Mouse (Mus musculus) limb, embryonic 11.5 days (tissue): ENCODE measurements around the gene Pdpr. TPM values are rescaled to one million over a fixed set of nuclear protein-coding genes. Genes with fewer than 3 reads are reported as not detected.

Experiments used
- ATAC-seq: fragments of 200-750 bp; cut with Nextera tagmentation; 2 replicates; pipeline ENCODE4 v1.8.0; 2017; ENCODE audit warnings: low read depth; ENCODE audit not compliant: insufficient number of reproducible peaks, low FRiP score, low TSS enrichment
- DNase-seq: peaks from one replicate; pipeline ENCODE4 v3.0.0-alpha.2; 2015; ENCODE audit warnings: low spot score
- H3K27ac ChIP-seq: fragments of 300-500 bp; sonication (generic); replicated peaks from 2 replicates; pipeline ENCODE4 v1.5.1; 2014; ENCODE audit warnings: low read depth, mild to moderate bottlenecking, low read length
- H3K27me3 ChIP-seq: fragments of 300-500 bp; sonication (generic); 2 replicates; pipeline ENCODE4 v1.6.1; 2014; ENCODE audit warnings: mild to moderate bottlenecking, low read length, mixed read lengths; ENCODE audit not compliant: control insufficient read depth, insufficient read depth
- H3K36me3 ChIP-seq: fragments of 300-500 bp; sonication (generic); 2 replicates; pipeline ENCODE4 v1.6.1; 2014; ENCODE audit warnings: mild to moderate bottlenecking, low read length, moderate library complexity, mixed read lengths; ENCODE audit not compliant: control insufficient read depth, insufficient read depth
- H3K4me1 ChIP-seq: fragments of 300-500 bp; sonication (generic); 2 replicates; pipeline ENCODE4 v1.6.1; 2014; ENCODE audit warnings: low read length, mixed read lengths; ENCODE audit not compliant: control insufficient read depth, insufficient read depth
- H3K4me2 ChIP-seq: fragments of 300-500 bp; sonication (generic); 2 replicates; pipeline ENCODE4 v1.6.1; 2014; ENCODE audit warnings: low read depth, mild to moderate bottlenecking, moderate library complexity; ENCODE audit not compliant: severe bottlenecking
- H3K4me3 ChIP-seq: fragments of 300-500 bp; sonication (generic); 2 replicates; pipeline ENCODE4 v1.5.1; 2014; ENCODE audit warnings: low read depth, low read length
- H3K9ac ChIP-seq: fragments of 300-500 bp; sonication (generic); 2 replicates; pipeline ENCODE4 v1.6.1; 2014; ENCODE audit warnings: mild to moderate bottlenecking, low read length
- H3K9me3 ChIP-seq: fragments of 300-500 bp; sonication (generic); 2 replicates; pipeline ENCODE4 v1.6.1; 2016; ENCODE audit warnings: low read length; ENCODE audit not compliant: control insufficient read depth
- WGBS: fragments of 180-500 bp; shearing (Covaris S2); extraction: QIAGEN DNeasy Blood & Tissue Kit; methylation state at CpG from one replicate; pipeline ENCODE4 v1.1.7; 2014; 5-methylcytosine and 5-hydroxymethylcytosine counted together
- polyA plus RNA-seq: library from polyadenylated mRNA; unstranded; fragments of >200 nt; fragmentation: Nextera tagmentation; extraction: Ambion mirVana; gene quantifications from 2 replicates; pipeline ENCODE4 v1.2.1, GENCODE M21; 2014

Pdpr gene
- polyA plus RNA-seq = 5.9 and 7.8 TPM in 2 replicates

DNA sequence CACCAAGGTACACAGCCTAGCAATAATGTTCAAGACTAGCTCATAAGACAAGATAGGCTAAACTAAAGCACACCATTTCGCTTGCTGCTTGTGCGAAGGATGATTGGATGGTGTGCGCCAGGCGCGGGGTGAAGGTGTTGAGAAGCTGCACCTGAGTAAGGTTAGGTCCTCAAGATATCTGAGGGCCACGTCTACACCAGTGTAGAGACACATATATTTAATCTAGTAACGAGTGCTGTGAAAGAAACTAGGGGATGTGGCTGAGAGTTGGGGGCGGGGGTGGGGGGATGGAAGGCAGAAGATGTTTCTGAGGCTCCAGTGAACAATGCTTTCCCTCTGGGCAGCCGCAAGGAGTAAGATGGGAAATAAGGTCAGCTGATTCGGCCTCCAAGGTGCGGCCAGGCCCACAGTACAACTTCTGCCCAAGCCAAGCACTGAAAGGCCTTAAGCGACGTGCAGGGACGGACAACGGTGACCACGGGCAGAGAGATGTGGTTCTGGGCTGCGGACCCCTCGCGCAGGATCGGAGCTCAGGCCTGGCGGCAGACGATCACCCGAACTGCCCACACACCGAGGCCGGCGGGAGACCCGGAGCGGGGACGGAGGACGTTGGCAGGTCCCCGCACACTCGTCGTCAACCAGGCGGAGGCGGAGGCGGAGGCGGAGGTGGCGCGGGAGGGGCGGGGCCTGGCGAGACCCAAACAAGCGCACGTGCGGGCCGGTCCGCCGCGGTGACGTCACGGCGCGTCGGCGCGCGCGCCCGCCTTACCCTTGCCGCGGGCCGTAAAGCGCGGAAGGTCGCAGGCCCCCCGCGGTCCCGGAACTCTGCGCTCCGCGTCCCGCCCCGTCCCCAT is at the start of gene Pdpr:
Gene Pdpr (plus strand): TSS at position 766 of the 854 bp plus-strand sequence.
- ATAC-seq (peak; percentile 94), DNase-seq (peak; percentile 91)
- H3K4me2 ChIP-seq = peak within 1 kb of the TSS; percentile 67
- WGBS = 6% methylated on average over 57 of the region's 72 CpGs
- H3K27me3 ChIP-seq = no peaks in the 10 kb centered on the region
- H3K4me1 ChIP-seq = 0 out of 2 replicates have a peak, but pooled peaks cover 3% of the 10 kb centered on the region
- no peaks in the 10 kb centered on the region for H3K9me3 ChIP-seq
- no peaks in the 10 kb centered on the region for H3K36me3 ChIP-seq
- H3K27ac ChIP-seq = no peak within 1 kb of the TSS
- peak within 1 kb of the TSS; percentile 63 for H3K9ac ChIP-seq
- H3K4me3 ChIP-seq = peak within 1 kb of the TSS; percentile 53

GRCm38 (mm10) chr8:111048694-111049093 is 45.7 kb upstream of the Pdpr start:
- H3K9me3 ChIP-seq = no peaks in the 10 kb centered on the region
- H3K9ac ChIP-seq = no peak overlapping the region
- peaks cover 59% of the 10 kb centered on the region for H3K36me3 ChIP-seq
- no peak overlapping the region for H3K4me2 ChIP-seq
- no peaks in the 10 kb centered on the region for H3K4me1 ChIP-seq
- no peak for ATAC-seq
- no peaks in the 10 kb centered on the region for H3K27me3 ChIP-seq
- H3K27ac ChIP-seq = no peak overlapping the region
- no peak overlapping the region for H3K4me3 ChIP-seq
- 90% methylated on average over 2 of the region's 2 CpGs for WGBS
- DNase-seq = no peak

GRCm38 (mm10) chr8:111049106-111049505 is 45.3 kb upstream of the Pdpr start:
- no peak overlapping the region for H3K4me3 ChIP-seq
- H3K9ac ChIP-seq = no peak overlapping the region
- peaks cover 60% of the 10 kb centered on the region for H3K36me3 ChIP-seq
- H3K4me2 ChIP-seq = no peak overlapping the region
- no peak overlapping the region for H3K27ac ChIP-seq
- H3K27me3 ChIP-seq = no peaks in the 10 kb centered on the region
- DNase-seq (no peak), ATAC-seq (no peak)
- H3K4me1 ChIP-seq = no peaks in the 10 kb centered on the region
- WGBS = 93% methylated on average over 7 of the region's 7 CpGs
- H3K9me3 ChIP-seq = no peaks in the 10 kb centered on the region

DNA sequence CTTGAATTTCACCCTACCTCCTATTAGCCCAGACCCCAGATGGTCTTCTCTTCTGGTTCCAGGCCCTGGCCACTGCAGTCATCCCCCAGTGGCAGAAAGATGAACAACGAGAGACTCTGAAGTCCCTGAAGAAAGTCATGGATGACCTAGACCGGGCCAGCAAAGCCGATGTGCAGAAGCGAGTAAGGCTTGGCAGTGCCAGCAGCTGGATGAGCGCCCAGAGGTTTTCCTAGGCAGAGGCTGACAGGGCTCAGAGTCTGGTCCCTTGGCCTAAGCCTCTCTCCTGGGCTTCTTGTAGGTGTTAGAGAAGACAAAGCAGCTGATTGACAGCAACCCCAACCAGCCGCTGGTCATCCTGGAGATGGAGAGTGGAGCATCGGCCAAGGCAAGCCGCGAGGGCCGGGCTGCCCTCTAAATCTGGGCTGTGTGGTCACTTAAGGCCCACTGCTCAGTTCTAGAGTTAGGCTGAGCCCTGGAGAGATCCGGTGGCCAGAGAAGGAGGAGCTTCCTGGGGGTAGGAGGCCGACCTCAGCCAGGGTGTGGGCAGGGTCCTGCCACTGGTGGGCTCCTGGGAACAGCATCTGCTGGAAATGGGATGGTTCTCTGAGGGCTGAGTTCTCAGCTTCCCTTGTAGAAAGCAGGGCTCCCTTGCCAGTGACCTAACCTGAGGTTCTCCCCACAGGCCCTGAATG is 40.5 kb upstream of the Pdpr start:
- DNase-seq (no peak), ATAC-seq (no peak)
- H3K4me2 ChIP-seq = no peak overlapping the region
- H3K27ac ChIP-seq = no peak overlapping the region
- H3K4me1 ChIP-seq = peaks cover 3% of the 10 kb centered on the region; the same call in 1 of the 2 replicates
- 95% methylated on average over 12 of the region's 12 CpGs for WGBS
- no peak overlapping the region for H3K9ac ChIP-seq
- H3K36me3 ChIP-seq = peaks cover 40% of the 10 kb centered on the region
- H3K27me3 ChIP-seq = no peaks in the 10 kb centered on the region
- no peaks in the 10 kb centered on the region for H3K9me3 ChIP-seq
- no peak overlapping the region for H3K4me3 ChIP-seq

- ATAC-seq = no peak
These were observed 39.3 kb upstream of the Pdpr start for GRCm38 (mm10) chr8:111055031-111055634.

GRCm38 (mm10) chr8:111055661-111056060 is 38.8 kb upstream of the Pdpr start:
- 0 out of 2 replicates have a peak, but pooled peaks have one; percentile 24 for ATAC-seq
- Histone ChIP-seq H3K27me3 (no peaks in the 10 kb centered on the region), H3K4me1 (peaks cover 6% of the 10 kb centered on the region; the same call in 1 of the 2 replicates), H3K9me3 (no peaks in the 10 kb centered on the region), H3K9ac (no peak overlapping the region), H3K27ac (no peak overlapping the region), H3K36me3 (peaks cover 27% of the 10 kb centered on the region), H3K4me3 (peak overlapping the region; percentile 89; the same call in 1 of the 2 replicates), H3K4me2 (no peak overlapping the region)
- DNase-seq = no peak
- WGBS = 64% methylated on average over 2 of the region's 2 CpGs

More at GRCm38 (mm10) chr8:111055031-111055634, 39.3 kb upstream of the Pdpr start:
- Histone ChIP-seq H3K27ac (no peak overlapping the region), H3K4me1 (peaks cover 6% of the 10 kb centered on the region; the same call in 1 of the 2 replicates), H3K9ac (no peak overlapping the region), H3K4me3 (no peak overlapping the region), H3K4me2 (no peak overlapping the region), H3K36me3 (peaks cover 30% of the 10 kb centered on the region), H3K9me3 (no peaks in the 10 kb centered on the region), H3K27me3 (no peaks in the 10 kb centered on the region)
- WGBS = 94% methylated on average over 17 of the region's 17 CpGs
- no peak for DNase-seq

DNA sequence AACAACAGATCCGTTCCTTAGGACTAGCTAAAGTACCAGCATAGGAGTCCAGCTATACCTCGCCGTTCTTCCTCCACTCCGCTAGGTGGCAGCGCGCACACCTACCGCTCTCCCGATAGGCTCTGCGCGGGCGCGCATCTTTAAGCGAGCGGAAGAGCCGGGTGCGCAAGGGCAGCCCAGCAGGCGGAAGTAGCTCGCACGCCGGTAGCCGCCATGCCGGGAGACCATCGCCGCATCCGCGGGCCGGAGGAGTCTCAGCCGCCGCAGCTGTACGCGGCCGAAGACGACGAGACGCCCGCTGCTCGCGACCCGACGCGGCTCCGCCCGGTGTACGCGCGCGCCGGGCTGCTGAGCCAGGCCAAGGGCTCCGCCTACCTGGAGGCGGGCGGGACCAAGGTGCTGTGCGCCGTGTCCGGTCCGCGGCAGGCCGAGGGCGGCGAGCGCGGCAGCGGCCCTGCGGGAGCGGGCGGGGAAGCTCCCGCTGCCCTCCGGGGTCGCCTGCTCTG is 38.2 kb upstream of the Pdpr start, which contains the start of gene Exosc6:
Gene Exosc6 (plus strand): TSS at position 182 of the 506 bp plus-strand sequence.
- Histone ChIP-seq H3K4me2 (peak within 1 kb of the TSS; percentile 99), H3K27me3 (no peaks in the 10 kb centered on the region), H3K27ac (peak within 1 kb of the TSS; percentile 56), H3K4me1 (peaks cover 8% of the 10 kb centered on the region; the same call in 1 of the 2 replicates), H3K9me3 (no peaks in the 10 kb centered on the region), H3K4me3 (peak within 1 kb of the TSS; percentile 89), H3K9ac (peak within 1 kb of the TSS; percentile 88), H3K36me3 (peaks cover 27% of the 10 kb centered on the region)
- under 1% methylated on average over 68 of the region's 68 CpGs for WGBS
- ATAC-seq (peak; percentile 88), DNase-seq (peak; percentile 94)
